Mouse (Mus musculus): ENCODE data around the gene Pth1r. TPM values are rescaled to one million over a fixed set of nuclear protein-coding genes. Genes with fewer than 3 reads are reported as not detected.

Pth1r gene
- polyA plus RNA-seq, 1 experiment from 2014 or later, result 49.2 TPM

- no peaks in the 10 kb centered on the region for H3K36me3 ChIP-seq
- H3K4me3 ChIP-seq, result no peak overlapping the region
- H3K27me3 ChIP-seq (ENCODE audit: low read depth, poor library complexity, severe bottlenecking), result peaks cover 42% of the 10 kb centered on the region
- H3K27ac ChIP-seq, result no peak overlapping the region
- no peak for DNase-seq (ENCODE audit: low spot score)
- peaks cover 47% of the 10 kb centered on the region for H3K4me1 ChIP-seq
- 61% methylated on average over 2 of the region's 2 CpGs for WGBS
- no peaks in the 10 kb centered on the region for H3K9me3 ChIP-seq (replicated peaks)
Observed at GRCm38 (mm10) chr9:110763405-110763804, 16.5 kb upstream of the Pth1r start.

- Histone ChIP-seq H3K4me3 (no peak overlapping the region), H3K4me1 (peaks cover 52% of the 10 kb centered on the region), H3K27ac (no peak overlapping the region), H3K9me3 (replicated peaks) (no peaks in the 10 kb centered on the region), H3K27me3 (ENCODE audit: low read depth, poor library complexity, severe bottlenecking) (peaks cover 43% of the 10 kb centered on the region), H3K36me3 (no peaks in the 10 kb centered on the region)
- WGBS, result 86% methylated on average over 10 of the region's 10 CpGs
- no peak for DNase-seq (ENCODE audit: low spot score)
Observed at GRCm38 (mm10) chr9:110762763-110763162, 15.8 kb upstream of the Pth1r start.

- H3K9me3 ChIP-seq (replicated peaks), result no peaks in the 10 kb centered on the region
- no peak overlapping the region for H3K27ac ChIP-seq
- peaks cover 48% of the 10 kb centered on the region for H3K27me3 ChIP-seq (ENCODE audit: low read depth, poor library complexity, severe bottlenecking)
- 91% methylated on average over 8 of the region's 8 CpGs for WGBS
- no peak for DNase-seq (ENCODE audit: low spot score)
- H3K4me1 ChIP-seq, result peaks cover 51% of the 10 kb centered on the region
- H3K36me3 ChIP-seq, result no peaks in the 10 kb centered on the region
- no peak overlapping the region for H3K4me3 ChIP-seq
Observed at GRCm38 (mm10) chr9:110760886-110761285, 13.9 kb upstream of the Pth1r start.

- H3K36me3 ChIP-seq, result no peaks in the 10 kb centered on the region
Observed at GRCm38 (mm10) chr9:110759265-110759664, 12.3 kb upstream of the Pth1r start.

GRCm38 (mm10) chr9:110758605-110759004, 11.7 kb upstream of the Pth1r start:
- Histone ChIP-seq H3K4me1 (peaks cover 42% of the 10 kb centered on the region), H3K27ac (0 out of 2 replicates have a peak overlapping the region, but pooled peaks have one; percentile 19), H3K36me3 (no peaks in the 10 kb centered on the region), H3K9me3 (replicated peaks) (no peaks in the 10 kb centered on the region), H3K4me3 (no peak overlapping the region), H3K27me3 (ENCODE audit: low read depth, poor library complexity, severe bottlenecking) (peaks cover 35% of the 10 kb centered on the region)
- 72% methylated on average over 8 of the region's 8 CpGs for WGBS
- DNase-seq (ENCODE audit: low spot score), result no peak

More at GRCm38 (mm10) chr9:110759265-110759664, 12.3 kb upstream of the Pth1r start:
- 53% methylated on average over 2 of the region's 2 CpGs for WGBS
- no peak overlapping the region for H3K27ac ChIP-seq
- peaks cover 39% of the 10 kb centered on the region for H3K4me1 ChIP-seq
- H3K27me3 ChIP-seq (ENCODE audit: low read depth, poor library complexity, severe bottlenecking), result peaks cover 37% of the 10 kb centered on the region
- no peak overlapping the region for H3K4me3 ChIP-seq
- H3K9me3 ChIP-seq (replicated peaks), result no peaks in the 10 kb centered on the region
- DNase-seq (ENCODE audit: low spot score), result peak; percentile 66

- Histone ChIP-seq H3K27ac (0 out of 2 replicates have a peak overlapping the region, but pooled peaks have one; percentile 11), H3K36me3 (no peaks in the 10 kb centered on the region), H3K4me1 (peaks cover 43% of the 10 kb centered on the region), H3K27me3 (ENCODE audit: low read depth, poor library complexity, severe bottlenecking) (peaks cover 35% of the 10 kb centered on the region), H3K9me3 (replicated peaks) (no peaks in the 10 kb centered on the region), H3K4me3 (no peak overlapping the region)
- DNase-seq (ENCODE audit: low spot score), result no peak
- 80% methylated on average over 5 of the region's 5 CpGs for WGBS
Observed at GRCm38 (mm10) chr9:110757816-110758215, 10.9 kb upstream of the Pth1r start.

GRCm38 (mm10) chr9:110753773-110754172, 6.8 kb upstream of the Pth1r start:
- peaks cover 50% of the 10 kb centered on the region for H3K27me3 ChIP-seq (ENCODE audit: low read depth, poor library complexity, severe bottlenecking)
- no peak overlapping the region for H3K27ac ChIP-seq
- WGBS, result 89% methylated on average over 4 of the region's 4 CpGs
- H3K9me3 ChIP-seq (replicated peaks), result no peaks in the 10 kb centered on the region
- H3K4me1 ChIP-seq, result peaks cover 60% of the 10 kb centered on the region
- no peak overlapping the region for H3K4me3 ChIP-seq
- no peak for DNase-seq (ENCODE audit: low spot score)
- H3K36me3 ChIP-seq, result no peaks in the 10 kb centered on the region

- Histone ChIP-seq H3K27me3 (ENCODE audit: low read depth, poor library complexity, severe bottlenecking) (peaks cover 54% of the 10 kb centered on the region), H3K36me3 (no peaks in the 10 kb centered on the region), H3K4me3 (no peak overlapping the region), H3K4me1 (peaks cover 61% of the 10 kb centered on the region), H3K9me3 (replicated peaks) (no peaks in the 10 kb centered on the region), H3K27ac (0 out of 2 replicates have a peak overlapping the region, but pooled peaks have one; percentile 72)
- 82% methylated on average over 4 of the region's 4 CpGs for WGBS
- DNase-seq (ENCODE audit: low spot score), result no peak
Observed at GRCm38 (mm10) chr9:110752917-110753435, 6.0 kb upstream of the Pth1r start.

- Histone ChIP-seq H3K27me3 (ENCODE audit: low read depth, poor library complexity, severe bottlenecking) (peaks cover 58% of the 10 kb centered on the region), H3K4me1 (peaks cover 71% of the 10 kb centered on the region)
- WGBS, result 86% methylated on average over 5 of the region's 5 CpGs
Observed at GRCm38 (mm10) chr9:110751412-110751811, 4.5 kb upstream of the Pth1r start.

GRCm38 (mm10) chr9:110750404-110751187, 3.7 kb upstream of the Pth1r start:
- peaks cover 80% of the 10 kb centered on the region for H3K4me1 ChIP-seq
- WGBS, result 33% methylated on average over 14 of the region's 14 CpGs
- no peaks in the 10 kb centered on the region for H3K9me3 ChIP-seq (replicated peaks)
- H3K4me3 ChIP-seq, result peak overlapping the region; percentile 23; the same call in 1 of the 2 replicates
- DNase-seq (ENCODE audit: low spot score), result no peak
- H3K27me3 ChIP-seq (ENCODE audit: low read depth, poor library complexity, severe bottlenecking), result peaks cover 56% of the 10 kb centered on the region
- peak overlapping the region; percentile 72 for H3K27ac ChIP-seq
- H3K36me3 ChIP-seq, result no peaks in the 10 kb centered on the region

More at GRCm38 (mm10) chr9:110751412-110751811, 4.5 kb upstream of the Pth1r start:
- Histone ChIP-seq H3K36me3 (no peaks in the 10 kb centered on the region), H3K4me3 (peak overlapping the region; percentile 23; the same call in 1 of the 2 replicates), H3K27ac (peak overlapping the region; percentile 72), H3K9me3 (replicated peaks) (no peaks in the 10 kb centered on the region)
- DNase-seq (ENCODE audit: low spot score), result no peak

- DNase-seq (ENCODE audit: low spot score), result no peak
- Histone ChIP-seq H3K27me3 (ENCODE audit: low read depth, poor library complexity, severe bottlenecking) (peaks cover 71% of the 10 kb centered on the region), H3K4me1 (peaks cover 96% of the 10 kb centered on the region)
Observed at GRCm38 (mm10) chr9:110748451-110748850, 1.5 kb upstream of the Pth1r start.

GRCm38 (mm10) chr9:110746238-110746637, 707 bp downstream of the Pth1r start:
- peak; percentile 73 for DNase-seq (ENCODE audit: low spot score)
- Histone ChIP-seq H3K4me1 (peaks cover 94% of the 10 kb centered on the region), H3K27me3 (ENCODE audit: low read depth, poor library complexity, severe bottlenecking) (peaks cover 71% of the 10 kb centered on the region), H3K9me3 (replicated peaks) (no peaks in the 10 kb centered on the region), H3K4me3 (peak overlapping the region; percentile 23; the same call in 1 of the 2 replicates), H3K27ac (peak overlapping the region; percentile 65), H3K36me3 (no peaks in the 10 kb centered on the region)
- 7% methylated on average over 5 of the region's 5 CpGs for WGBS

More at GRCm38 (mm10) chr9:110748451-110748850, 1.5 kb upstream of the Pth1r start:
- WGBS, result 77% methylated on average over 2 of the region's 2 CpGs
- H3K36me3 ChIP-seq, result no peaks in the 10 kb centered on the region
- no peaks in the 10 kb centered on the region for H3K9me3 ChIP-seq (replicated peaks)
- peak overlapping the region; percentile 32; the same call in 1 of the 2 replicates for H3K27ac ChIP-seq
- no peak overlapping the region for H3K4me3 ChIP-seq

GRCm38 (mm10) chr9:110745752-110746151, 1.2 kb downstream of the Pth1r start:
- no peaks in the 10 kb centered on the region for H3K9me3 ChIP-seq (replicated peaks)
- peaks cover 94% of the 10 kb centered on the region for H3K4me1 ChIP-seq
- H3K27ac ChIP-seq, result peak overlapping the region; percentile 42; the same call in 1 of the 2 replicates
- WGBS, result 4% methylated on average over 5 of the region's 5 CpGs
- no peak for DNase-seq (ENCODE audit: low spot score)
- no peaks in the 10 kb centered on the region for H3K36me3 ChIP-seq
- peaks cover 76% of the 10 kb centered on the region for H3K27me3 ChIP-seq (ENCODE audit: low read depth, poor library complexity, severe bottlenecking)
- peak overlapping the region; percentile 23; the same call in 1 of the 2 replicates for H3K4me3 ChIP-seq
